Mouse (Mus musculus): ENCODE results near the gene 1700029J07Rik.

Gene 1700029J07Rik

DNA sequence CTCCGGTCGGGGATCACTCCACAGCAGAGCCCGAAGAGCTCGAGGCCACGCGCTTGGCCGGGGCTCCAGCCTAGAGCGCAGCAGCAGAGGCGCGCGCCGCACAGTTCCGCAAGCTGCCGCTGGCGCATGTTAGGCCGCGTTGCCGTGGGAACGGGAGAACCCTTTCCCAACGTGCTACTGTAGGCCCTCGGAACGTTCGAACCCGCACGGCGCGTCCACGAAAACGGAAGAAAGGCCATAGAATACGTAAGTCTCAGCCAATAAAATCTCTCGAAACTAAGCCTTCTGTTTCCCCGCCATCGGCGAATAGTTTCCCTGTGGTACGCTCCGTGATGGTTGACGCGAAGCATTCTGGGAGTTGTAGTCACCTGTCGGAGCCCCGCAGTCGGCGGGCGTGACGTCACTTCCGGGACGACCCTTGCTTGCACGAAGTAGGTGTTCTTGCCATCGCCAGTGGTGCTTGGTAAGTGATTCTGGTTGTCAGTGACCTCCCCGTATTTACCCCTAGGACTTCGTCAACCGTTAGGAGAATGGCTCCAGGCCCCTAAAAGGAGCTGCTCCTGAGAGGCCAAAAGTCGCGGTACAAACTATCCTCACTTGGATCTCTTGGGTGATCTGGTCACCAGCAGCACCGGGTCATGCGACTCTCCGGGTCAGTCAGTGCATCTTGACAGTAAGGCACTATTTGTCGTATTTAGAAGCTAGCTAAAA lies at the start of gene 1700029J07Rik, which contains the start of gene Ufsp2:
TSS of gene 1700029J07Rik (minus strand) at position 127 of the 711 bp plus-strand sequence.
TSS of gene Ufsp2 (plus strand) at position 403 of the 711 bp plus-strand sequence.
- in situ Hi-C loops (cut with MboI, MseI): loop anchor here (10.0 to 25.0 kb wide), 6 partner anchors 180 to 1737 kb away; partner anchors contain the start of genes Acsl1 (in 1 of the 2), Cdkn2aip (in 1 of the 2), Cfap97 (in 1 of the 2) and Ing2 (in 1 of the 2)

DNA sequence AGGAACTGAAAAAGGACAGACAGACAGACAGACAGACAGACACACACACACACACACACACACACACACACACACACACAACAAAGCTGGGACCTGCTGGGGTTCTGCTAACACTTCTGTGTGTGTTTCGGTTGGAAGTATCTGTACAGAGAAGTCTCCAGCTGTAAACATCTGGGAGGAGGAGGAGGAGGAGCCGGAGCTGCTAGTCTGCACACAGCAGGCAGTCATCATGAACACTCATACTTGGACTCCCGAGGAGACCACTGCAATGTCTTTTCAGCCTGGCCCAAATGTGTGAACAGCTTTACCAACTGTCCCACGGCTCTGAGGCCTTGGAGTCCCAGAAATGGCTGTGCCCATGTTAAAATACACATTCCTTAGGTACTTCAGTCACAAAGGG lies 49.3 kb upstream of the 1700029J07Rik start:
- in situ Hi-C loops (cut with MboI, MseI): no loop called here

DNA sequence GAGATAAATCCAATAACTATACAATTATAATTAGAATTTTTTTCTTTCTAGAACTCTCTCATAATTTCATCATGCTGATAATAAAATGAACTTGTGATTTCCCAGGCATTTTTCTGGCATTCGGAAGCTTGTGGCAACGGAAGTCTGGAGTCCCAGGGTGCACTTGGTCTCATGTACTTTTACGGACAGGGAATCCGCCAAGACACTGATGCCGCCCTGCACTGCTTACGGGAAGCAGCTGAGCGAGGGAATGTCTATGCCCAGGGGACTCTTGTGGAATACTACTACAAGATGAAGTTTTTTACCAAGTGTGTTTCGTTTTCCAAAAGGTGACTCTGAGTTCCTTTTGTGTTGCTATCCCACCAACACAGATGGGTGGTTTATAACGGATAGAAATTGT lies 47.7 kb upstream of the 1700029J07Rik start:
- in situ Hi-C loops (cut with MboI, MseI): no loop called here

DNA sequence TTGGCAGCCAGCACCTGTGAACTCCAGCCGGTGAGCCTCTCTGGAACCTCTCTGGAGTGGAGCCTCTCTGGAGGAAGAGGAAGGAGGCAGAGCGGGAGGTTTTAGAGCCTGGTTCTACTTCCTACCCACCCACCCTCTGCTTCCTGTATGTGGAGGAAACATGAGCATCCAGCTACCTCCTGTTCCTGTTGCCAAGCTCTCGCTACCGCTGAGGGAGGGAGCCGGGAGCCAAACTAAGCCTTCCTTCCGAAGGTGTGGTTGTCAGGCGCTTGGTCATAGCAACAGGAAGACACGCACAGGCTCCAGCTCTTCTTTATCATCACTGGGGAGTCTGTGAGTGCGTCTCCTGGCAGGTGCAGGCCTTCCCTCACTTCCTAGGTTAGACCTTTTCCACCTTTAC lies 47.2 kb upstream of the 1700029J07Rik start:
- in situ Hi-C loops (cut with MboI, MseI): no loop called here

DNA sequence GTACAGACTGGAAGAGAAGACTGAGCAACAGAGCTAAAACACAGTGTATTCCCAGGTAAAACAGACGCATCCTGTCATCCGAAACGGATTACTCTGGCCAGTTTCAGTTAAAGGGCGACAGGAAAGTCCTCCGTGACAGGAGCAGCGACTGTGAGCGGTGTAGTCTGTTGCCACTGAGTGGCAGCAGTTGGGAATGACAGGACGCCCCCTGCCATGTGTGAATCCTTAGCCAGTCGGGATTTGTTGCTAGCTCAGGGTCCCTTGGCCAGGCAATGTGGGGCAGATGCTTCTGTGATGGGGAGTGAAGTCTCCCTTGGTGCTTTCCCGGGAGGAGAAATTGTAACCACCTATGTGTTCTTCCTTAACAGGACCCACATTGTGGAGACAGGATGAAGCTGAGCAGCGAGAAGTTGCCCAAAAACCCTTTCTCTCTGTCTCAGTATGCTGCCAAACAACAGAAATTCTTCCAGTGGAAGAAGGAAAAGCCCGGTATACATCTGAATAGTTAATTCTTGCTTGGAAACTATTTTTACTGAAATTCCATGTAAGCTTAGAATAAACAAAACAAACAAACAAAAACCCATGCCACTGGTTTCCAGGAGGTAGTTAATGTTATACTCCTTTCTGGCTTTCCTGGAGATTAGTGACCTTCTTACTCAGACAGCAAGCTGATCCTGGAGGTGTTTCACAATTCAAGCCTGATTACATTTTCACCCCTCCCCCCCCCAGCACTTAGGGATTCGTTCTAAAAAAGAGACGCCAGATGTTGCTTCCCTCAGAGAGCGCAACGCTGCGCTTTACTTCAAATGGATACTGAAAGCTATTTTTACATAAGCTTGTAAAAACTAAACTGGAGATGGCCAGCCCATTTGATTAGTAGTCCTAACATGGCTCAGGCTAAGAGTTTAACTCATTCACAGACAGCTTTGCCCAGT lies 36.0 kb upstream of the 1700029J07Rik start:
- in situ Hi-C loops (cut with MboI, MseI): no loop called here

DNA sequence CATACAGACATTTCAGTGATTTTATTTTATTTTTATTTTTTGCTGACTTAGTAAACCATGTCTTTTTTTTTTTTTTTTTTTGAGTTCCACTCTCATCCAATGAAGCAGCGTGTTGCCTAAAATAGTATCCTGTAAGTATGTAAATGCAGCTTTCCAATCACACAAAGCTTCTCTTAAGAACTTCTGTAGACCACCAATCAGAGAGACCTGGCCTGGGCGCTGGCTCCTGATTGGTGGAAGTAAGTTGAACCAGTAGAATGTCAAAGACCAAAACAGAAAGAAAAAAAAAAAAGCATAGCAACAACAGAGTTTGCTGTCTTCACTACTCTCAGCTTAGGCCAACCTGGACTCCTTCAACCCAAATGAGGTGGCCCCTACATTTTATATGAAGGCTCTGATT lies 35.3 kb upstream of the 1700029J07Rik start:
- in situ Hi-C loops (cut with MboI, MseI): no loop called here

DNA sequence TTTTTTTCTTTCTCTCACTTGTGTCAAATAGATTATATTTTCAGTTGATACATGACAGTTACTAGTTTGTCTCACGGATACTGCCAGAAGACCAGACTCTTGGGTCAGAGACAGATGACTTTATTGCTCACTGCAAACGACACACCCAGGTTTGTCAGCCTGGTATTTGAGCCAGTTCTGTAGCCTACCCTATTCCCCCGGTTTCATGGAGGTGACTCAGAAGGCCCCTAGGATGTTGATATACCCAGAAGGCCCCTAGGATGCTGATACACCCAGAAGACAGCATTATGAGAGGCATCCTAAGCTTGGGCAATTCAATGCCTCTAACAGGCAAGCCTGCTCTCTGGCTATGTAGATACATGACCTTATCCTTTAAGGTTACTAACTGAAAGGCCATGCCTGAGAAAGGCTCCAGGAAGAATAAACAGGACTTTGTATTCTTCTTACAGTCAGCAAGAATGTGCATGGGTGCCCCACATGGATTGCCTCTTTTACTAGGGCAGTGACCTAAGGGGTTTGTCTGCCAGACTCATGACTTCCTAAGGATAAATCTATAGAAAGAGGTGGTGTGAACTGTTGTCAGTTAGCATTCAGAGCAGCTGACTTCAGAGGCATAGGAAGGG lies 32.1 kb upstream of the 1700029J07Rik start:
- in situ Hi-C loops (cut with MboI, MseI): loop anchor here in 1 of 2 experiments (10.0 kb wide), 1 partner anchor 158 kb away; no protein-coding TSS in a partner anchor

DNA sequence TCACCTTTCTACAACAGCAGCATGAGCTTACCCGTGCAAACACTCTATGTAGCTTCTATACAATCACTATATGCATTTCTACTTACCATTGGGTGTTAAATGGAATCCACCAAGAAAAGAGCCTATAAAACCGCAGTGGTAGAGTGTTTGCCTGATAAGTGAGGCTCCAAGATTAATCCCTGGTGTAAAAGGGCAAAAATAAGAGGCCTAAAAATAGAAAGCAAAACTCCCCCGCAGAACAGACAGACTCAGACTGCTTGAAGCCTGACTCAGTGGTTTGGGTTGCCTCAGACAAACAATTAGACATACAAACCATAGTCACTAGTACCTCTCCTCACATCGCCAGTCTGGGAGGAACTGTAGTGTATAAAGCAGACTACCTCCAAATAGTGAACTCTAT lies 30.5 kb upstream of the 1700029J07Rik start, which contains the start of gene Ankrd37:
TSS of gene Ankrd37 (minus strand) at position 112 of the 400 bp plus-strand sequence.
- in situ Hi-C loops (cut with MboI, MseI): loop anchor here in 1 of 2 experiments (10.0 kb wide), 1 partner anchor 159 kb away; no protein-coding TSS in a partner anchor

DNA sequence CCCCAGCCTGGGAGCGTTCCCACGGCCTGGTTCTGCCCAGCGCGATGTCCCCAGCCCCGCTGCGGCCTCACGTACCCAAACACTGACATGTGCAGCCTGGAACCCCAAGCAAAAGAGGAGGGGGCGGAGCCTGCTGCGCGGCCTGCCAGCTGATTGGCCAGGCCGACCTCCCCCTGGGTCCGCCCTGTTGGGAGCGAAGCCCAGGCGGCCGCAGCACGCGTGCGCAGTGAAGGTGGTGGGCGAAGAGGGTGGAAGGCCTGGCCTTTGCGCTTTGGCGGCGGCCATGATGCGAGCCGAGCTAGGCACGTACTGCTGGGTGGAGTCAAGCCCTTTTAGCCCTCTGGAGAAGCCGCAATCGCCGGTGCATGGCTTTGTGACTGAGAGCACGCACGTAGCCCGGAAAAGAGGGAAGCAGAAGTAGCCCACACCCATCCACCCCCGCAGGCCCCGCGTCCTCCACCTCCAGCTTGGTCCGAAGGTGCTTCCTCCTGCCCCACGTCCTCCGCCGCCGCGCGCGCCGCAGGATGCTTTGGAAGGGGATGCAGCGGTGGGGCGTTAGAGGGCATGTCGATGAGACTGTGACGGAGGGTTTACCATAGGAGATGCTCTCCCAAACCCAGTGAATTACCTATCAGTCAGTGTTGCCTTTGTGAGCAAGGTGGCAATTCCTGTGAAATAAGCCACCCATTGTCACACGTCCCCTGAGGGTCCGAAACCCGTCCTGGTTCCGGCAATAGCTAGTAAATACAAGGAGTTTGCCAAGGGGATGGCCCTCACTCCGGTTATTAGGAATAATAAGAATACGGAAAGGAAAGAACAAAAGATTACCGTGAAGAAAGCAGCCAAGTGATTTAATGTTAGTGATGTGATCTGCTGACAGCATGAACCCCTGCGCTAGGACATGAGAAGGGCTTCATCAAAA lies 25.0 kb upstream of the 1700029J07Rik start:
- in situ Hi-C loops (cut with MboI, MseI): loop anchor here (10.0 to 25.0 kb wide), 8 partner anchors 135 to 1712 kb away; partner anchors contain the start of genes Acsl1 (in 1 of the 2), Cdkn2aip (in 1 of the 2), Cenpu (in 1 of the 2) and Ing2 (in 1 of the 2)

DNA sequence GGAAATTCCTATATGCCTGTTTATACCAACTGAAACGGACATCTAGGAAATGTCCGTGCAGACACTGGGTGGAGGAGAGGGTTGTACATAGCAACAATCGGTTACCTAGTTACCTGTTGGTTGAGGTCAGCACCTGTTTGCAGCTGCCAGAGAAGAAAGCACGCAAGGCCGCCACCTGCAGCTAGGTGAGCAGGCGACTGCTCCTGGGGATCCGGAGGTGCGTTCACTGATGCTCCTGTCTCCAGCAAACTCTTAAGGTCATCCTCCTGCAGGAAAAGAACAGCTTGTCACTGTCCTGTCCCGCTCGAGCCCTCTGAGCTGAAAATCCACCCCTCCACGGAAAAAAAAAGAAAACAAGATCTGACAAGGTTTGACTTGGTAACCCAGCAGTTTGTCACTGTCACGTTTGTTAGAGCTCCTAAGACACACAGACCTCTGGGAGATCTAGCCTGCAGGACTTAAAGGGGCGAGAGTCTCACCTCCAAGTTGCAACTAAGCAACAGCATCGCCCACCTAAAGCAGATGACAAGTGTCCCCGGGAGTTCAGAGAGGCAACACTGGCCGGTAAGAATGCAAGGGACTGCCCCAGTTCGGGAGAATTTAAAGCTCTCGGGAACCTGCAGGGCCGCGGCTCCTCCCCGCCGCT lies 24.2 kb upstream of the 1700029J07Rik start, which contains the start of gene Lrp2bp:
TSS of gene Lrp2bp (plus strand) at position 166 of the 646 bp plus-strand sequence.
- in situ Hi-C loops (cut with MboI, MseI): loop anchor here (10.0 to 25.0 kb wide), 7 partner anchors 136 to 1713 kb away; partner anchors contain the start of genes Acsl1 (in 1 of the 2), Cdkn2aip (in 1 of the 2), Cenpu (in 1 of the 2) and Ing2 (in 1 of the 2)

DNA sequence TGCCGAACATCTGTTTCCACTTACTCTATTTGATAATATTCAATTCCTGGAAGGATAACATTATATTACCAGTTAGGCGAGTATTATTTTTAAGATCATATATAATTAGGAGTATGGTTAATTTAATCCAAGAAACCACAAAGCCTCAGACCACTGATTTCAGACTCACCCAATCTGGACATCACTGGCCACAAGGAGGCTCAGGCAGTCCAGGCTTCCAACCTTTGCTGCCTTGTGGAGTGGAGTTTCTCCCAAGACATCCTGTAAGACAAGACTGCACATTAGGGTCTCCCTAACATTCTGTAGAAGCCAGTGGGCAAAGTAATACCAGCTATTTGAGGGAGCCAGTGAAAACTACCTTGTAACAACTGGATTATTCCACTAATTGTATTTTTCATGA lies 23.2 kb upstream of the 1700029J07Rik start:
- in situ Hi-C loops (cut with MboI, MseI): loop anchor here (10.0 to 25.0 kb wide), 7 partner anchors 137 to 1714 kb away; partner anchors contain the start of genes Acsl1 (in 1 of the 2), Cdkn2aip (in 1 of the 2), Cenpu (in 1 of the 2) and Ing2 (in 1 of the 2)

DNA sequence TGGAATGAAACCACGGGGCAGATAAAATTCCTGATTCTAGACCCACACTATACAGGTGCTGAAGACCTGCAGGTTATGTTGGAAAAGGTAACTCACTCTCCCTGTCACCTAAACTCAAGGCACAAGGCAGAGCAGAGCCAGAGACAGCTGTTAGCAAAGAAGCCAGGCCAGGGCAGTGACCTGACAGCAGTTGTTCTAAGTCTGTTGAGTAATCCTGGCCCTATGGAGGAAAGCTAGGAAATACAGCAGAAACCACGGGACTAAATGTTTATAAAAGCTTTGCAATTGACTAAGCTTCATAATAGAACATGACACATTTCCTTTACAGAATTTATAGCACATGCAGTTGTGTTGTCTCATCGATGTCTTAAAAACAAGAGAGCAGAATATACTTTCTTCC lies 20.5 kb upstream of the 1700029J07Rik start:
- in situ Hi-C loops (cut with MboI, MseI): loop anchor here (10.0 to 25.0 kb wide), 7 partner anchors 139 to 1717 kb away; partner anchors contain the start of genes Acsl1 (in 1 of the 2), Cdkn2aip (in 1 of the 2), Cenpu (in 1 of the 2) and Ing2 (in 1 of the 2)

DNA sequence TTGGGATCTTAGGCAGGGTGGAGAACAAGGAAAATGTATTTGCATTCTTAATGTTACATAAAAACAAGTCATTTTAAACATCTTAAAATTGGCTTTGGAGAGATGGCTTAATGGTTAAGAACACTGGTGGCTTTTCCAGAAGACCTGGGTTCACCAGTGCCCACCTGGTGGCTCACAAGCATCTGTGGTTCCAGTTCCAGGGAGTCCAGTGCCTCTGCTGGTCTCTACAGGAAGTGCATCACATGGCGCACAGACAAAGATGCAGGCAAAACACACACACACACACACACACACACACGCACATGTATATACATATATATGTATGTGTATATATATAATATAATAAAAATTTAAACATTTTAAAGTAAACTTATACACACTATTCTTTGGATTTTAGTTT lies 19.1 kb upstream of the 1700029J07Rik start:
- in situ Hi-C loops (cut with MboI, MseI): loop anchor here (10.0 to 25.0 kb wide), 7 partner anchors 141 to 1718 kb away; partner anchors contain the start of genes Acsl1 (in 1 of the 2), Cdkn2aip (in 1 of the 2), Cenpu (in 1 of the 2) and Ing2 (in 1 of the 2)

DNA sequence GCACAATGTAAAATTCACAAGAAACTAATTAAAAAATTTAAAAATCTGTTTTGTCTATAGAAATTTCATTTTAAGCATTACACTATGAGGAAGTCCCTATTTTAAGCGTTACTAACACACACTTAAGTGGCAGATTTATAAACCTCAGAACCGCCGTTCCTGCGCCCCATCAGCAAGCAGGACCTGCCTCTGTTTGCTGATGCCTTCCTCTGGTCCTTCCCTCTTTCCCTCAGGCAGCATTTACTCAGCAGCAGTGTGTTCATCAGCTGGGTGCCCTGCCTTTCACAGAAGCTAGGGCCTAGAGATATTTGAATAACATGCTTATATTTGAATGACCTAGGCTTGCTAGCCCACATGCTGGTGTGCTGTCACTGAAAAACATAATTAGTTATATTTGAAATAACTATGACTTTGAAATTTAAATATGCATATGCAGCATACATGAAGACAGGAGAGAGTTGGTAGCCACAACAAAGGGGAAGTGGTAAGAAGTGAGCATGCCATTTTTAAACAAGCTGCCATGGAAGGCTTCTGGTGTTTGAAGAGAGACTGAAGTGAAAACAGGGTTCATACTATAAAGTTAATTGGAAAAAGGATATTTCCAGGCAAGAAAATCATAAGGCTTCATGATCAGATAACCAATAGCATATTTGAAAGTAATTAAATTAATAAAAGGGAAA lies 15.7 kb upstream of the 1700029J07Rik start:
- in situ Hi-C loops (cut with MboI, MseI): loop anchor here (10.0 to 25.0 kb wide), 7 partner anchors 144 to 1722 kb away; partner anchors contain the start of genes Acsl1 (in 1 of the 2), Cdkn2aip (in 1 of the 2), Cenpu (in 1 of the 2) and Ing2 (in 1 of the 2)

DNA sequence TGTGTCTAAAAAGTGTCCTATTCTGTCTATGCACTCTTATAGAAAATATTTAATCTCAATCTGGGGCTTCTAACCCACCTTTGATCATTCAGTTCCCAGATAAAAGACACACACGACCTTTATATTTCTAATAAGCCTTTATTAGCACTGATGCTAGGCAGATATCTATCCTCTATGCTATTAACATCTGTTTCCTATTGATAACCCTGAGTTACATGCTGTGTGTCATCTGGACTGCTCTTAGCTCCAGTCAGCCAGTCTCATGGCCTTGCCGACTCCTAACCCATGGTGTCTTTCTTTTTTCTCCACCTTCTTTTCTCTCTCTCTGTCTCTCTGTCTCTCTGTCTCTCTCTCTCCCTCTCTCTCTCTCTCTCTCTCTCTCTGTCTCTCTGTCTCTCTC lies 13.1 kb upstream of the 1700029J07Rik start:
- in situ Hi-C loops (cut with MboI, MseI): loop anchor here (25.0 kb wide), 5 partner anchors 474 to 1724 kb away; partner anchors contain the start of genes Acsl1 (in 1 of the 2), Cdkn2aip (in 1 of the 2), Ing2 (in 1 of the 2) and Rwdd4a (in 1 of the 2)

DNA sequence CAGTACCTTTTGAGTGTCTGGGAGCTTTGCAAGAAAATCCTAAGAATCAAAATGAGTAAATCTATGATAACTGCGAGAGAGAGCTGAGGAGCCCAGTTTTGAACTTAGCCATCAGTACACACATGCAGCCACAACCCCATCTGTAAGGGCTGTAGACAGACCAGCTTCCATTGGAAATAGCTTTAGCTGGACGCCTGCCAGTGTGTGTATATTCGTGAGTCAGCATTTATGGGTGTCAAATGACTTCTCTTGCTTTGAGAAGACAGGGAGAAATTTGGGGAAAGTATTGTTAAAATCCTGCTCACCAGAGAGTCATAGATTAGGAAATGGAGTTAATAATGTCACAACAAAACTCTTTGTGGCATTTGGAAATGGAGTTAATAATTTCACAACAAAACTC lies 11.6 kb upstream of the 1700029J07Rik start:
- in situ Hi-C loops (cut with MboI, MseI): loop anchor here (25.0 kb wide), 5 partner anchors 476 to 1726 kb away; partner anchors contain the start of genes Acsl1 (in 1 of the 2), Cdkn2aip (in 1 of the 2), Ing2 (in 1 of the 2) and Rwdd4a (in 1 of the 2)

DNA sequence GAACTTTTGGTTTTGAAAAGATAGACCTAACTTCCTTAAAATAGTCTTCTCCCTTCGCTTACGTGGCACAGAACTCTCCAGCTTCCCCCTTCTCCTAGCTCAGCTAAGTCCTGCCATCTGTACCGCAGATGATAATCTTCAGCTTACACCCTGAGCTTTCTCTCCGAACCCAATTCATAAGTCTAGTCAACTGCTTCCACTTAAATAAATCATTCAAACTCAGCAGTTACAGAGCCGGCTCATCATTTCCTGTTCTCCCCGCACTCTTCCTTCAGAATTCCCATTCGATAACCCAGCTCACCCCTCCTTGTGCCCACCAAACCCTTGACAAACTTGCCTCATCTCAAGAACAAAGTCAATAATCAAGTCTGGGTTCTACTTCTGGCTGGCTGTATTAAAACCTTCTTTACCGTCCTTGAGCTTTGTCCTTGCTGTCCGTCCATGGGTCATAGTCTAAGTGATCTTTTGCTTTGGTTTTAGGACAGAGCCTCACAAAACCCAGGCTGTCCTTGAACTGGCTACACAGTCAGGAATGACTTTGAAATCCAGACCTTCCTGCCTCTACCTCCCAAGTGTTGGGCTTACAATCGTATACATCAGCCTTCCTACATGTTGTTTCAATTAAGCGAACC lies 901 bp upstream of the 1700029J07Rik start:
- in situ Hi-C loops (cut with MboI, MseI): loop anchor here (10.0 to 25.0 kb wide), 6 partner anchors 179 to 1736 kb away; partner anchors contain the start of genes Acsl1 (in 1 of the 2), Cdkn2aip (in 1 of the 2), Cfap97 (in 1 of the 2) and Ing2 (in 1 of the 2)

Measured in T-helper 17 cell (primary cell).